Mouse (Mus musculus): ENCODE measurements around the gene Usp36. TPM values are rescaled to one million over a fixed set of nuclear protein-coding genes. Genes with fewer than 3 reads are reported as not detected.
A peak's percentile ranks its signal among the peaks of the same experiment; 100 is the strongest.
"Not testable (repeated sequence)": the region's sequence is repeated elsewhere in the genome, so short reads cannot be mapped to it uniquely, and the experiment has no call there.

Usp36 gene
- total and polyA plus RNA-seq, 2 experiments from 2014 or later, result 12.6 to 19.7 TPM

GRCm38 (mm10) chr11:118312132-118312723 lies 22.2 kb upstream of the Usp36 start:
- Histone ChIP-seq H3K27me3 (ENCODE audit: insufficient read depth, low read length) (no peaks in the 10 kb centered on the region), H3K9me3 (ENCODE audit: low read length) (no peaks in the 10 kb centered on the region), H3K36me3 (ENCODE audit: insufficient read depth, low read length) (peaks cover 27% of the 10 kb centered on the region; the same call in 1 of the 2 replicates), H3K4me3 (ENCODE audit: low read length) (no peak overlapping the region), H3K9ac (replicated peaks; ENCODE audit: low read length) (no peak overlapping the region), H3K4me2 (ENCODE audit: low read depth, low read length) (no peak overlapping the region), H3K4me1 (ENCODE audit: insufficient read depth, low read length) (no peaks in the 10 kb centered on the region), H3K27ac (no peak overlapping the region)
- DNase-seq (ENCODE audit: low spot score), result no peak
- ATAC-seq, result no peak
- 86% methylated on average over 6 of the region's 6 CpGs for WGBS
- TF ChIP-seq CTCF (IDR thresholded peaks at IDR 0.05; ENCODE audit: low read depth), result no peak

DNA sequence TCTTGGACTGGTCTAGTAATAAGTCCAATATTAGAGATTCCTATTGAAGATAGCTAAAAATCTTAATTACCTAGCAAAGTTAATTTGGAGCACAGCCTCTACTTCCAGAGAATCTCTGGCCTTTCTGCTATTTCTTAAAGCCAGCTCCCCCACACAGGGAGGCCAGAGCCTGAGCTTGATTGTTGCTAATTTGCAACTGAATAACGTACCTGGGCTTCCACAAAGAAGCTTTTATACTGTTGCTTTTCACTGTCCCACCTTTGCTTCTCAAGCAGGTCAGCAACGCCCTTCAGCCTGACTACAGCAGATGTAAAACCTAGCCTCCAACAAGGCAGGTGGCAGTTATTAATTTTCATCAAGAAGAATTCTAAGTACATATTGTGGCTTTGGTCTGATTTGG lies 17.9 kb upstream of the Usp36 start:
- H3K4me3 ChIP-seq (ENCODE audit: low read length); DNase-seq (ENCODE audit: low spot score); H3K27ac ChIP-seq; ATAC-seq; H3K4me1 ChIP-seq (ENCODE audit: insufficient read depth, low read length); H3K27me3 ChIP-seq (ENCODE audit: insufficient read depth, low read length); H3K9me3 ChIP-seq (ENCODE audit: low read length); H3K9ac ChIP-seq (replicated peaks; ENCODE audit: low read length); H3K4me2 ChIP-seq (ENCODE audit: low read depth, low read length): not testable (repeated sequence)
- 85% methylated on average over 2 of the region's 2 CpGs for WGBS
- peaks cover 25% of the 10 kb centered on the region; the same call in 1 of the 2 replicates for H3K36me3 ChIP-seq (ENCODE audit: insufficient read depth, low read length)

GRCm38 (mm10) chr11:118303959-118304358 lies 13.9 kb upstream of the Usp36 start:
- H3K27me3 ChIP-seq (ENCODE audit: insufficient read depth, low read length); H3K4me2 ChIP-seq (ENCODE audit: low read depth, low read length); H3K27ac ChIP-seq; H3K9me3 ChIP-seq (ENCODE audit: low read length); H3K9ac ChIP-seq (replicated peaks; ENCODE audit: low read length); H3K4me3 ChIP-seq (ENCODE audit: low read length); ATAC-seq; H3K4me1 ChIP-seq (ENCODE audit: insufficient read depth, low read length); H3K36me3 ChIP-seq (ENCODE audit: insufficient read depth, low read length); DNase-seq (ENCODE audit: low spot score): not testable (repeated sequence)
- WGBS, result 98% methylated on average over 4 of the region's 4 CpGs

GRCm38 (mm10) chr11:118298810-118299209 lies 8.8 kb upstream of the Usp36 start:
- Histone ChIP-seq H3K9me3 (ENCODE audit: low read length) (no peaks in the 10 kb centered on the region), H3K4me2 (ENCODE audit: low read depth, low read length) (no peak overlapping the region), H3K4me3 (ENCODE audit: low read length) (no peak overlapping the region), H3K27ac (no peak overlapping the region), H3K27me3 (ENCODE audit: insufficient read depth, low read length) (no peaks in the 10 kb centered on the region), H3K9ac (replicated peaks; ENCODE audit: low read length) (no peak overlapping the region), H3K4me1 (ENCODE audit: insufficient read depth, low read length) (no peaks in the 10 kb centered on the region; the same call in 1 of the 2 replicates), H3K36me3 (ENCODE audit: insufficient read depth, low read length) (peaks cover 5% of the 10 kb centered on the region; the same call in 1 of the 2 replicates)
- TF ChIP-seq CTCF (IDR thresholded peaks at IDR 0.05; ENCODE audit: low read depth), result no peak
- WGBS, result 76% methylated on average over 2 of the region's 2 CpGs
- ATAC-seq (no peak), DNase-seq (ENCODE audit: low spot score) (no peak)

DNA sequence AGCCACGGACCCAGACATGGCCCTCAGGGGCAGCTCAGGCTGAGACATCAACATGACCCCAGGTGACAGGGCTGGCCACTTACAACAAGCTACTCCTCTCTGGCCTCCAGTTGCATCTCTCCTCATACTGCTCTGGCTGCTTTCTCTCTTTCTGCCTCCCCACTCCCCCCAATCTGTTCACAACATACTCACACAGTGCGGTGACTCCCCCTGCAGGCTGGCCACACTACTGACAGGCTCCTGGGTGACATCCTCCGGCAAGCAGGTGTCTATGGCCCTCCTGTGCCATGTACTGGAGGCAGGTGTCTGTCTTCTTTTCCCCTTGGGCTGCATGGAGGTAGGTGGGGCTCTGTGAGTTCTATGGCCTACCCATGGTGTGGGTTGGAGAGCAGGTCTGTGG lies 7.9 kb upstream of the Usp36 start:
- 80% methylated on average over 3 of the region's 3 CpGs for WGBS
- H3K9me3 ChIP-seq (ENCODE audit: low read length), result no peaks in the 10 kb centered on the region

DNA sequence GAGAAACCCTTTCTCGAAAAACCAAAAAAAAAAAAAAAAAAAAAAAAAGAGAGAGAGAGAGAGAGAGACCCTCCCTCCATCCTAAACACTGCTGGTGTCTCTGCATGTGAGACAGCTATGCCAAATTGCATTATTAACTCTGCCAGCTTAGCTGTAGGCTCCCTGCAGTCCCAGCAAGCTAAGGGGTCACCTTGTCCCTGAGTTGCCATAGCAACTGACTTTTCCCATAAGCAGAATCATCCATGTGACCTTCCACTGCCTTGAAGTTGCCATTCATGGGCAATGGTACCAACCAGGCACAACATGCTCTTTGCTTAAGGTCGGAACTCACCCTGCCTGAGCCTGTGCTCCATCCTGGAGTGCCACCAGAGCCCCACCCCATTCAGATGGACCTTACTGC lies 5.0 kb upstream of the Usp36 start:
- H3K4me1 ChIP-seq (ENCODE audit: insufficient read depth, low read length), result no peaks in the 10 kb centered on the region; the same call in 1 of the 2 replicates
- WGBS, result 46% methylated on average over 2 of the region's 2 CpGs
- peak; percentile 74 for DNase-seq (ENCODE audit: low spot score)
- no peaks in the 10 kb centered on the region for H3K27me3 ChIP-seq (ENCODE audit: insufficient read depth, low read length)
- peak overlapping the region; percentile 64 for H3K27ac ChIP-seq
- H3K4me3 ChIP-seq (ENCODE audit: low read length), result no peak overlapping the region
- no peak overlapping the region for H3K9ac ChIP-seq (replicated peaks; ENCODE audit: low read length)
- H3K4me2 ChIP-seq (ENCODE audit: low read depth, low read length), result no peak overlapping the region
- no peak for TF ChIP-seq CTCF (IDR thresholded peaks at IDR 0.05; ENCODE audit: low read depth)
- no peak for ATAC-seq
- H3K9me3 ChIP-seq (ENCODE audit: low read length), result no peaks in the 10 kb centered on the region
- H3K36me3 ChIP-seq (ENCODE audit: insufficient read depth, low read length), result no peaks in the 10 kb centered on the region

More for the DNA sequence above, 7.9 kb upstream of the Usp36 start:
- DNase-seq (ENCODE audit: low spot score), result peak; percentile 9
- no peaks in the 10 kb centered on the region for H3K27me3 ChIP-seq (ENCODE audit: insufficient read depth, low read length)
- no peak overlapping the region for H3K9ac ChIP-seq (replicated peaks; ENCODE audit: low read length)
- no peak for ATAC-seq
- peaks cover 2% of the 10 kb centered on the region; the same call in 1 of the 2 replicates for H3K36me3 ChIP-seq (ENCODE audit: insufficient read depth, low read length)
- H3K4me2 ChIP-seq (ENCODE audit: low read depth, low read length), result no peak overlapping the region
- no peak overlapping the region for H3K4me3 ChIP-seq (ENCODE audit: low read length)
- H3K4me1 ChIP-seq (ENCODE audit: insufficient read depth, low read length), result no peaks in the 10 kb centered on the region; the same call in 1 of the 2 replicates
- TF ChIP-seq CTCF (IDR thresholded peaks at IDR 0.05; ENCODE audit: low read depth), result peak; percentile 27; the same call in 1 of the 2 replicates
- H3K27ac ChIP-seq, result no peak overlapping the region

- Histone ChIP-seq H3K36me3 (ENCODE audit: insufficient read depth, low read length) (no peaks in the 10 kb centered on the region), H3K4me3 (ENCODE audit: low read length) (no peak overlapping the region), H3K4me2 (ENCODE audit: low read depth, low read length) (no peak overlapping the region), H3K9ac (replicated peaks; ENCODE audit: low read length) (no peak overlapping the region), H3K27me3 (ENCODE audit: insufficient read depth, low read length) (no peaks in the 10 kb centered on the region), H3K9me3 (ENCODE audit: low read length) (no peaks in the 10 kb centered on the region), H3K27ac (no peak overlapping the region), H3K4me1 (ENCODE audit: insufficient read depth, low read length) (peaks cover 5% of the 10 kb centered on the region; the same call in 1 of the 2 replicates)
- TF ChIP-seq CTCF (IDR thresholded peaks at IDR 0.05; ENCODE audit: low read depth), result no peak
- 62% methylated on average over 6 of the region's 6 CpGs for WGBS
- peak; percentile 32 for DNase-seq (ENCODE audit: low spot score)
- ATAC-seq, result no peak
Observed at GRCm38 (mm10) chr11:118292671-118293070, 2.6 kb upstream of the Usp36 start.

All from hindbrain, postnatal 0 days (tissue).